Mouse (Mus musculus): ENCODE measurements around the gene Mcam.

DNA sequence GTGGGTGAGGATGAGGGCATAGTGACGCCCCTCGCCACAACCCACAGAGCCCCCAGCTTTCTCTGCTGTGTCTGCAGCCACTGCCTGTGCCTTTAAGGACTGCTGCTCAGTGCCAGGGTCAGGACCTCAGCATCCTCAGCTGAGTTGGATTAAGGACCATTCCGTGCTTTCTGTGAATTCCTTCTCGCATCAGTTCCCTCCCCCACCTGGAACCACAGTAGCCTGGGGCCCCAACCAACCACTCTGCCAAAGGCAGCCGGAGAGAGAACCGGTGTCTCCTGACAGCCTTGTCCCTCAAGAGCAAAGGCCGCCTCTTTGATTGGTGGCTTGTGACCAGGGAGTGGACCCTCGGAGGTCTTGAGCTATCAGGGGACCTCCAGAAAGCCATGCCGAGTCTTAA, 32.8 kb upstream of the Mcam start, which contains the start of gene Mfrp:
- no peak for TF ChIP-seq EP300 (IDR thresholded peaks at IDR 0.05; ENCODE audit: low read depth)
- TF ChIP-seq CTCF (IDR thresholded peaks at IDR 0.05; ENCODE audit: low read depth), result no peak

All from liver, embryonic 14.5 days (tissue).